Mouse (Mus musculus) regulatory T cell (primary cell): ENCODE results near the gene Zfp445.

Experiments
- in situ Hi-C: fragments of 300-600 bp; cut with MboI, MseI; formaldehyde crosslinking; loops from one replicate; pipeline ENCODE4 v1.15.1; 2025; ENCODE audit warnings: high pct_unique_total_duplicates

Gene Zfp445

GRCm38 (mm10) chr9:122836790-122837189 lies 29.0 kb downstream of the Zfp445 start:
- in situ Hi-C loops, result no loop called here

DNA sequence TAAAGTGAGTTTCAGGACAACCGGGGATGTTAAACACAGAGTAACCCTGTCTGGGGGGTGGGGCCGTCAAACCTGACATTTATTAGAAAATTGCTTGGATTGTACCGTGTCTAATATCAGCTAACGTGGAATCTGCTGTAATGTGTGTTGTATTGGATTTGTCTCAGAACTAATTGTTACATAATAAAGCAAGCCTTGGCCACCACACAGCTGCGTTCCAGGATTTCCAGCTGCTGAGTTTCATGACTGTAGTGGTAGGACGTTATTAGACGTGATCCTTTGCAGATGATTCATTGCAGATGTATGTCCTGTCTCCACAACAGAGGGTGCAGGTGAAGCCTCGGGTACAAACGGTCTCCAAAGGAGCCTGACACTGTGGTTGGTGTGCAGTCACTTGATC lies 29.7 kb downstream of the Zfp445 start:
- in situ Hi-C loops, result no loop called here

DNA sequence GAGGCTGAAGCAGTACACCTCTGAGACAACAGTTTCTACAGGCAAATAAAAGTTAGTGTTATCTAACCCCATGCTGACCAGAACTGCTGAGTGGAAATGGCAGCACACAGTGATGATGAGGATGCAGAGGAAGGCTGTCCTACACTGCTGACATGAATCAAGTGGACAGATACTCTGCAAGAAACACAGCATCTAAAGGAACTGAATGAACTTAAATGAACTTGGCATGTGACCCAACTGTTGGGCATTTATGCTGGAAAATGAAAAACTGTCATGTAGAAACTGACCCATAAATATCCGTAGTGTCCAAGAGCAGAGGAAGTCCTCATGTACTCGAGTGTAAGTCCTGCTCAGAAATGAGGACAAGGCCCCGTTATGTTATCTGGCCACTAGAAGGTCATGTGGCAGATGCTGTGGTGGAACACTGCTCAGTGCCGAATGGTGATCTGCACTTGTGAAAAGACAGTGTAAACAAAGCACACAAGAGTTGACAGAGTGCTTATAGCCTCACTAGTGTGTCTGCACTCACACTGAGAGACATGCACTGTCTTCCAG lies 35.9 kb downstream of the Zfp445 start:
- in situ Hi-C loops, result loop anchor here (5.0 kb wide), 1 partner anchor 93 kb away; no protein-coding TSS in a partner anchor

- in situ Hi-C loops, result loop anchor here (5.0 kb wide), 1 partner anchor 89 kb away; no protein-coding TSS in a partner anchor
These were observed 39.1 kb downstream of the Zfp445 start for GRCm38 (mm10) chr9:122826743-122827142.

DNA sequence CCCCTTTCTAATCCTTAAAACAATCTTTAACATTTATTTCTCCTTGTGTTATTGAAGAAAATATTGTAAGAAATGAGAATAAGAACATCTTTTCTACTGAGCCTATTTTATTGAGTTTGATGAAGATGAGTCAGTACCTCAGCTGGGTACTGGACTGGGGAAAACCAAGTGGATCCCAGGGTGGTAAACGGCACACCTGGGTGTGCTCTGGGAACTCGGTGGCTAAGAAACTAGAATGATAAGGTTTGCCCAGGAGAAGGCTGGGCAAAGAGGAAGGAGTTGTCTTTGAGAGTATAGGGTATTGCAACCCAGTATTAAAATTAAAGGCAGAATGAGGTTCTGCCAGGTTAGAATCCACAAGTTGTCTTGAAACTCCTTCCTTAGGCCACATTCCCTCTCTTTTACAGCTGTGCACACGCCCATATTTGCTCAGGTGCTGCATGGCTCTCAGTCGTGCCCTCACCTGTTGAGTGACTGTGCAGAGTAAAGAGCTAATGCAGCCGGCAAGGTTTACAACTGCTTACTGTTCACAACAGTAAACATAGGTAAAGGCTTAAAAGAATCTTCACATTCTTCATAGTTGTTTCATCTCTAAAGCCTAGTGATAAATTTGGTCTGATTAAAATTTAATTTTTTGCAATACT lies 42.3 kb downstream of the Zfp445 start:
- in situ Hi-C loops, result no loop called here

GRCm38 (mm10) chr9:122815239-122815851 lies 50.5 kb downstream of the Zfp445 start:
- in situ Hi-C loops, result no loop called here

GRCm38 (mm10) chr9:122814775-122815174 lies 51.0 kb downstream of the Zfp445 start:
- in situ Hi-C loops, result no loop called here

- in situ Hi-C loops, result no loop called here
These were observed 53.4 kb downstream of the Zfp445 start for GRCm38 (mm10) chr9:122812386-122812785.

DNA sequence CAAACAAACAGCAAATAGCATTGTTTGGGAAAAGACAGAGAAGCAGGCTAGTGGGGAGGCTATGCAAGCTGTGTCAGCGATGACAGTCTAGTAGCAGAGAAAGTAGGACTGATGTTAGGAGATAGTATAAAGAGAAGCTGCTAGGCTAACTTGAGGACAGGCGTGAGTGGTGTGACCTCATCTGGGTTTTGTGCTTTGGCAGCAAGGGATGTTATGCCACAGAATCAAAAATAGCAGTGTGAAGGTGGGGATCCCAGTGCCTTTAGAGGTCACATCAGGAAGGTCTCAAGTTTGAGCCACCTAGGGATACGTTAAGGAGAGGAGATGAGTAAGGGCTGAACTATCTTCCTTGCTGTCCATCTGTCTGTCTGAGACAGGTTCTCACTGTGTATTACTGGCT lies 55.6 kb downstream of the Zfp445 start:
- in situ Hi-C loops, result no loop called here

GRCm38 (mm10) chr9:122807186-122807585 lies 58.6 kb downstream of the Zfp445 start:
- in situ Hi-C loops, result no loop called here

- in situ Hi-C loops, result no loop called here
These were observed 59.9 kb downstream of the Zfp445 start for GRCm38 (mm10) chr9:122805845-122806341.

DNA sequence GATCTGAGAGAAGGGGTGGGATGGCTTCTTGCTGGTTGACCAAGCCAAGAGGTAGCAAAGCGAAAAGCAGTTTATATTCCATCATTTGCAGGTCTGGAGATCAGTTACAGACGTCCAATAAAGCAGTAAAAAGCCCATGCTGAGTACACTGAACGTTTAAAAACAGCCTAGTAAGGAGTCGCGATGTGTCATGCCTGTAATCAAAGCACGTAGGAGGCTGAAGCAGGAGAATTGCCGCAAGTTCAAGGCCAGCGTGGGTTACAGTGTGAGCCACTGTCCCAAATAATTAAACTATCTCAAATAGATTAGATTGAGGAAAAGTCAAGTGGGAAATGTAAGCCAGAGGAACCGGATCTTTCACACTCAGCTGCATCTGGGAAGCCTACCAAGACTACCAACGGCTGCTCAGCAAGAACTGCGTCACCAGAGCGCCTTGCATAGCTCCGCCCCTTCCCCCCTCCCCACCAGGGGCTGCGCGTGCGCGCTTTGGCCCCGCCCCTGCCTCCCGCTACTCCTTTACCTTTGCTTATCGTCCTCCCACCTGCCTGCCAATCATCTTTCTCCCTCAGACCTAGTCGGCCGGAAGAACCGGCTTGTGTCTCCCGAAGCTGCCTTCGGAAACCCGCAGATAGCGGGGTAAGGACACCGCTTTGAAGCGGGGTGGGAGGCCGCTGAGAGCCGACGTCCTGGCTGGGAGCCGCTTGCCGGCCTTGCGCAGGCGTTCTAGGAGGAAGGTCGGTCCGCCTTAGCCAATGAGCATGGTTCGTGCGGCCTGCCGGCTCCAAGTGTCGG lies 60.6 kb downstream of the Zfp445 start, which contains the start of gene Tcaim:
TSS of gene Tcaim (plus strand) at position 487 of the 792 bp plus-strand sequence.
- in situ Hi-C loops, result no loop called here
